Mouse (Mus musculus) forebrain, embryonic 10.5 days (tissue): ENCODE data around the gene Cdh13. TPM values are rescaled to one million over a fixed set of nuclear protein-coding genes. Genes with fewer than 3 reads are reported as not detected.
"Not testable (repeated sequence)": the region's sequence is repeated elsewhere in the genome, so short reads cannot be mapped to it uniquely, and the experiment has no call there.

Experiments
- DNase-seq: peaks from one replicate; pipeline ENCODE4 v3.0.0-alpha.2; 2017; ENCODE audit warnings: low spot score; ENCODE audit errors: extremely low spot score
- H3K27ac ChIP-seq: fragments of 300-500 bp; sonication (generic); 2 replicates; pipeline ENCODE4 v1.5.1; 2016; ENCODE audit warnings: mild to moderate bottlenecking
- H3K27me3 ChIP-seq: fragments of 300-500 bp; sonication (generic); 2 replicates; pipeline ENCODE4 v1.6.1; 2016; ENCODE audit warnings: mild to moderate bottlenecking; ENCODE audit not compliant: poor library complexity, severe bottlenecking
- H3K36me3 ChIP-seq: fragments of 300-500 bp; sonication (generic); replicated peaks from 2 replicates; pipeline ENCODE4 v1.6.1; 2016; ENCODE audit warnings: mild to moderate bottlenecking, moderate library complexity
- H3K4me1 ChIP-seq: fragments of 300-500 bp; sonication (generic); 2 replicates; pipeline ENCODE4 v1.6.1; 2016
- H3K4me3 ChIP-seq: fragments of 300-500 bp; sonication (generic); 2 replicates; pipeline ENCODE4 v1.5.1; 2016; ENCODE audit warnings: mild to moderate bottlenecking, moderate library complexity
- H3K9me3 ChIP-seq: fragments of 300-500 bp; sonication (generic); 2 replicates; pipeline ENCODE4 v1.6.1; 2016; ENCODE audit warnings: mild to moderate bottlenecking, moderate library complexity
- WGBS: fragments of 180-500 bp; shearing (Covaris S2); methylation state at CpG from one replicate; pipeline ENCODE4 v1.1.7; 2016; 5-methylcytosine and 5-hydroxymethylcytosine counted together
- polyA plus RNA-seq: library from polyadenylated mRNA; unstranded; fragments of >200 nt; fragmentation: Nextera tagmentation; extraction: Ambion mirVana; gene quantifications from 2 replicates; pipeline ENCODE4 v1.2.1, GENCODE M21; 2016

The Cdh13 gene
- polyA plus RNA-seq, 1 experiment from 2014 or later = 3.3 TPM

GRCm38 (mm10) chr8:119281761-119282160 is 998.2 kb downstream of the Cdh13 start:
- Histone ChIP-seq H3K4me3 (no peak overlapping the region), H3K27ac (no peak overlapping the region), H3K36me3 (no peaks in the 10 kb centered on the region), H3K4me1 (no peaks in the 10 kb centered on the region), H3K9me3 (no peaks in the 10 kb centered on the region), H3K27me3 (no peaks in the 10 kb centered on the region)
- 94% methylated on average over 2 of the region's 2 CpGs for WGBS
- no peak for DNase-seq

GRCm38 (mm10) chr8:119284516-119284915 is 1001.0 kb downstream of the Cdh13 start:
- Histone ChIP-seq H3K4me3 (no peak overlapping the region), H3K27ac (no peak overlapping the region), H3K36me3 (no peaks in the 10 kb centered on the region), H3K4me1 (no peaks in the 10 kb centered on the region), H3K9me3 (no peaks in the 10 kb centered on the region), H3K27me3 (no peaks in the 10 kb centered on the region)
- WGBS = 90% methylated on average over 9 of the region's 9 CpGs
- DNase-seq = no peak

GRCm38 (mm10) chr8:119284920-119285319 is 1001.4 kb downstream of the Cdh13 start:
- Histone ChIP-seq H3K36me3 (no peaks in the 10 kb centered on the region), H3K9me3 (no peaks in the 10 kb centered on the region), H3K4me1 (no peaks in the 10 kb centered on the region), H3K27me3 (no peaks in the 10 kb centered on the region), H3K4me3 (no peak overlapping the region), H3K27ac (no peak overlapping the region)
- no peak for DNase-seq
- WGBS = 84% methylated on average over 4 of the region's 4 CpGs

- H3K27me3 ChIP-seq = no peaks in the 10 kb centered on the region
- H3K9me3 ChIP-seq = peaks cover 7% of the 10 kb centered on the region; the same call in 1 of the 2 replicates
- no peaks in the 10 kb centered on the region for H3K4me1 ChIP-seq
- H3K36me3 ChIP-seq = no peaks in the 10 kb centered on the region
- no peak overlapping the region for H3K27ac ChIP-seq
- WGBS = 79% methylated on average over 13 of the region's 13 CpGs
- no peak overlapping the region for H3K4me3 ChIP-seq
- DNase-seq = no peak
Measured at GRCm38 (mm10) chr8:119295477-119295876, 1011.9 kb downstream of the Cdh13 start.

- 25% methylated on average over 3 of the region's 3 CpGs for WGBS
- peak; percentile 38 for DNase-seq
Measured at GRCm38 (mm10) chr8:119297752-119298151, 1014.2 kb downstream of the Cdh13 start.

GRCm38 (mm10) chr8:119300335-119300734 is 1016.8 kb downstream of the Cdh13 start:
- Histone ChIP-seq H3K27ac (no peak overlapping the region), H3K4me3 (no peak overlapping the region), H3K36me3 (no peaks in the 10 kb centered on the region), H3K4me1 (no peaks in the 10 kb centered on the region), H3K27me3 (no peaks in the 10 kb centered on the region), H3K9me3 (peaks cover 16% of the 10 kb centered on the region; the same call in 1 of the 2 replicates)
- WGBS = 84% methylated on average over 5 of the region's 5 CpGs
- no peak for DNase-seq

More at GRCm38 (mm10) chr8:119297752-119298151, 1014.2 kb downstream of the Cdh13 start:
- not testable (repeated sequence) for H3K36me3 ChIP-seq, H3K4me3 ChIP-seq, H3K4me1 ChIP-seq, H3K27me3 ChIP-seq, H3K27ac ChIP-seq
- H3K9me3 ChIP-seq = peaks cover 16% of the 10 kb centered on the region; the same call in 1 of the 2 replicates

- H3K4me1 ChIP-seq = no peaks in the 10 kb centered on the region
- no peaks in the 10 kb centered on the region for H3K36me3 ChIP-seq
- 87% methylated on average over 8 of the region's 8 CpGs for WGBS
Measured at GRCm38 (mm10) chr8:119304196-119304595, 1020.7 kb downstream of the Cdh13 start.

GRCm38 (mm10) chr8:119311412-119311811 is 1027.9 kb downstream of the Cdh13 start:
- H3K36me3 ChIP-seq = no peaks in the 10 kb centered on the region
- no peak for DNase-seq

More at GRCm38 (mm10) chr8:119304196-119304595, 1020.7 kb downstream of the Cdh13 start:
- no peaks in the 10 kb centered on the region for H3K27me3 ChIP-seq
- H3K4me3 ChIP-seq = no peak overlapping the region
- DNase-seq = no peak
- peaks cover 16% of the 10 kb centered on the region; the same call in 1 of the 2 replicates for H3K9me3 ChIP-seq
- H3K27ac ChIP-seq = no peak overlapping the region

GRCm38 (mm10) chr8:119323215-119323614 is 1039.7 kb downstream of the Cdh13 start:
- 79% methylated on average over 6 of the region's 6 CpGs for WGBS
- Histone ChIP-seq H3K27me3 (no peaks in the 10 kb centered on the region), H3K36me3 (no peaks in the 10 kb centered on the region)

More at GRCm38 (mm10) chr8:119311412-119311811, 1027.9 kb downstream of the Cdh13 start:
- Histone ChIP-seq H3K4me3 (no peak overlapping the region), H3K4me1 (no peaks in the 10 kb centered on the region), H3K27me3 (no peaks in the 10 kb centered on the region), H3K9me3 (peaks cover 5% of the 10 kb centered on the region; the same call in 1 of the 2 replicates), H3K27ac (no peak overlapping the region)
- WGBS = 27% methylated on average over 3 of the region's 3 CpGs

GRCm38 (mm10) chr8:119339546-119339945 is 1056.0 kb downstream of the Cdh13 start:
- DNase-seq = no peak
- WGBS = 79% methylated on average over 4 of the region's 4 CpGs
- Histone ChIP-seq H3K27me3 (peaks cover 10% of the 10 kb centered on the region; the same call in 1 of the 2 replicates), H3K4me1 (peaks cover 4% of the 10 kb centered on the region; the same call in 1 of the 2 replicates), H3K36me3 (no peaks in the 10 kb centered on the region), H3K27ac (no peak overlapping the region), H3K9me3 (peaks cover 12% of the 10 kb centered on the region; the same call in 1 of the 2 replicates), H3K4me3 (no peak overlapping the region)

More at GRCm38 (mm10) chr8:119323215-119323614, 1039.7 kb downstream of the Cdh13 start:
- H3K4me1 ChIP-seq = no peaks in the 10 kb centered on the region
- DNase-seq = no peak
- H3K4me3 ChIP-seq = no peak overlapping the region
- 0 out of 2 replicates have a peak, but pooled peaks cover 4% of the 10 kb centered on the region for H3K9me3 ChIP-seq
- no peak overlapping the region for H3K27ac ChIP-seq

GRCm38 (mm10) chr8:119343606-119344005 is 1060.1 kb downstream of the Cdh13 start:
- no peak for DNase-seq
- H3K36me3 ChIP-seq = peaks cover 31% of the 10 kb centered on the region
- H3K4me1 ChIP-seq = peaks cover 13% of the 10 kb centered on the region
- H3K27me3 ChIP-seq = peaks cover 10% of the 10 kb centered on the region; the same call in 1 of the 2 replicates
- 76% methylated on average over 3 of the region's 3 CpGs for WGBS
- H3K9me3 ChIP-seq = peaks cover 6% of the 10 kb centered on the region; the same call in 1 of the 2 replicates
- H3K4me3 ChIP-seq = peak overlapping the region; percentile 99
- H3K27ac ChIP-seq = peak overlapping the region; percentile 88

- peak; percentile 96 for DNase-seq
- Histone ChIP-seq H3K27me3 (peaks cover 10% of the 10 kb centered on the region; the same call in 1 of the 2 replicates), H3K9me3 (peaks cover 4% of the 10 kb centered on the region; the same call in 1 of the 2 replicates), H3K36me3 (peaks cover 38% of the 10 kb centered on the region), H3K27ac (peak within 1 kb of the TSS; percentile 88), H3K4me3 (peak within 1 kb of the TSS; percentile 99), H3K4me1 (peaks cover 13% of the 10 kb centered on the region)
- WGBS = 2% methylated on average over 52 of the region's 52 CpGs
Measured at GRCm38 (mm10) chr8:119344190-119344856, 1060.8 kb downstream of the Cdh13 start, which contains the start of gene Hsbp1. Gene Hsbp1 (plus strand): TSS chr8:119344488.
